Mouse (Mus musculus) cerebellum, adult 11 months (tissue): ENCODE results near the gene Prickle2.

Source experiments
- DNase-seq: peaks from one replicate; pipeline ENCODE4 v3.0.0; 2022

The Prickle2 gene

DNA sequence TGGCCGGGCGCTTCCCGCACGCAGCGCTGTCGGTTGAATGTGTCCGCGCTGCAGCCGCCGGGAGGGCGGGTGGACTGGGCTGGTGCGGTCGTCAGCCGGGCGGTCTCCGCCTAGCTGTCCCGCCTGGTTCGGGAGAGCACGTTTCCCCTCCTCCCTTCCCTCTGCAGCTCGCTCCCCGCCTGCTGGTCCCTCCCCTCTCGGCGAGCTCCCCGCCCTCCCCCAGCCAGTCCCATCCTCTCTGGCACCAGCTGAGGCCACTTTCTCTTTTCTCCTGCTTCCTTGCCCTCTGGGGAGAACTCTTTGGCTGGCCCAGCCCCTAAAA, at the start of gene Prickle2:
Gene Prickle2 (minus strand): TSS at position 11 of the 322 bp plus-strand sequence.
- DNase-seq: peak; percentile 11

DNA sequence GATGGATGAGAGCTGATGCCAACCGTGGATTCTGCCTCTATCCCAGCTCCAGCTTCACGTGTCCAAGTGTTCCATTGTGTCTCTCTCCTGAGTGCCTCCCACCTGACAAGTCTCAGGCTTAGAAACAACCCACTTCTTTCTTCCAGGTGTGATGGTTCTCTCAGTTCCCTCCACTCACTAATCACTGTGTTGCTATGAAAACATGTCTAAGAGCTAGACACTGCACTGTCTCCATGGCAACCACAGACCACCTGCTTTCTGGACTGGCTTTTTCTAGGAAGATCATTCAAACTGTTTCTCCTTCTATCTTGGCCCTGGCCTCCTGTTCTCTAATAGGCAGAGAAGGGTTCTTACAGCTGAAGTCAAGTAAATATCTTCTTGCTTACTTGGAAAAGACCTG, 46.8 kb upstream of the Prickle2 start:
- DNase-seq: no peak

DNA sequence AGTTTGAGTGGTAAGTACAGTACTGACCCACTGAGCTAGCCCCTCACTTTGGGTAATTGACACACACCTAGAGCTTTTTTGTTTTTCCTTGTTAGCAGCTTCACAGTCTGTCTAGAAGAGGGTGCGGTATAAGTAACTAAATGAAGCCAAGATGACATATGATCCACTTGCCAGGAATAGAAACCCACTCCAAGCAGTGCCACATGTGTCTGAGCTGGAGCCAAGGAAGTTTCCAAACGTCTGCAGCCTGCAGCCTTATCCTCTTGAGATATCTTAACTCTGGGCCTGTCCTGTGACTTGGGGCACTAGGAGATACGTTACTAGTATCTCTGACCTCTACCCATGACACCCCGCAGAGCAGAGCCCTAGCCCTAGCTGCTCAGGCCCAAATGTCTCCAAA, 43.5 kb upstream of the Prickle2 start:
- no peak for DNase-seq

DNA sequence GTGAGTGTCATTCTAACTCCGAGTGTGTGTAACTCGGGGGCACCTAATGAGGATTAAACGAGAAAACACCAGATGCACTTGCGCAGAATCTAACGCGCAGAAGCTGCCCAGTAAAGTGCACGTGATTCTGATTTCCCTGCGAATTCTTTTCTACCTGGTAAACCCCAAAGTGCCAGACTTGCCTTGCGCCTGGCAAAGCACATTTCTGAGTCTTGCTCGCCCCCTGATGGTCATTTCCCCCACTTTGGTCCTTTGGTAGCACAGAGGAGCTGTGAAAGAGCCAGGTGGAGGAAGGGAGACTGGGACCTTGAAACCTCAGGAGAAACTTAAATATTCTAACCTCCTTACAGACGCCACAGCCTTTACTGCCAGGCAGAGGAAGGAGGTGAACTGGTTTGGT, 37.6 kb upstream of the Prickle2 start:
- DNase-seq: peak; percentile 19

DNA sequence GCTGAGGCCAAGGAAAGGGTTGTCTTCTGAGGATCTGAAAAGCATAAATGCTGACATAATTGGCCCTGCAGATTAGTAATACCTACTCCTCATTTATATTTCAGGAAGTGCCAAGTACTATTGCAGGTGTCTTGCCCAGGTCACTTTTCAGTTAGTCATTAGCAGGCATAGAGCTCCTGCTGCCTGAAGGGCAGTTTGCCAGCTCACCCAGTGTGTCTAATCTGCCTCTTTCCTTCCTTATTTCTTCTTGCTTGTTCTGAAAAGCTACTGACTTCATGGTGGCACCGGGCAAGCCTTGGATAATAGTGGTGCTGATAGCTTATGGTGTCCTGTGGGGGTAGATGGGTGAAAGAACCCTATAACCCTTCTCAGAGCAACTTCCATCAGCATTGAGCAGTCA, 31.2 kb upstream of the Prickle2 start:
- DNase-seq: no peak

DNA sequence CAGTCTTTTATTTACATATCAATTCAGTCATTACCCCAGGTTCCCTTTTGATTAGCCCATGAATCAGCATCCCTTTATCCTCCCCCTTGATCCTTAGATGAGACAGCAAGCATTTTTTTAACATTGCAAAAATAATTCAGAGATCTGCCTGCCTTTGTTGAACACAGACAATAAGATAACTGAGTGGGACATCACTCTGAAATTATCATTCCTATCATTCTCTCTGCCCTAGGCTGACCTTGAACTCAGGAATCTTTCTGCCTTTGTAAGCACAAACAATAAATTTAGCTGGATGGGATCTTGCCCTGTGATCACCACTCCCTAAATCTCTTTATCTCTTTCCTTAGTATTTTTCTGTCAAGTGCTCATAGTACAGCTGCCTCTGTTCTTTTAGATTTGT, 27.7 kb upstream of the Prickle2 start:
- no peak for DNase-seq

DNA sequence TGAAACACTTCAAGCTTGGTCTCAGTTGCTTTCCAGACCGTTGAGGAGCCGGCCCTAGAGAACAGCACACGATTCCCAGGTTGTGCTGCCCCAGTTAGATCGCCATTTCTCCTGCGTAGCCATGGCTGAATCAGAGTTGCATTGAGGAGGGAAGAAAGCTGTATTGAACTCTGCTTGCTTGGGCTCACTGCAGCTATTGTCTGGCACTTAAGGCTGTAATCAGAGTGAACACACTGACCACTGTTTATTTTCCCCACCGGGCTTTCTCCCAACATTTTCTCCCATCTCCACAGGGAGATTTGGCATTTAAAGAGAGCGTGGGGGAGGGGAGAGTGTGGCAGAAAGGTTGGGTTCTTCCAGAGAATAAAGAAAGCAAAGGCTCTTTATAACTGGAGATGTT, 22.6 kb upstream of the Prickle2 start:
- DNase-seq: no peak

DNA sequence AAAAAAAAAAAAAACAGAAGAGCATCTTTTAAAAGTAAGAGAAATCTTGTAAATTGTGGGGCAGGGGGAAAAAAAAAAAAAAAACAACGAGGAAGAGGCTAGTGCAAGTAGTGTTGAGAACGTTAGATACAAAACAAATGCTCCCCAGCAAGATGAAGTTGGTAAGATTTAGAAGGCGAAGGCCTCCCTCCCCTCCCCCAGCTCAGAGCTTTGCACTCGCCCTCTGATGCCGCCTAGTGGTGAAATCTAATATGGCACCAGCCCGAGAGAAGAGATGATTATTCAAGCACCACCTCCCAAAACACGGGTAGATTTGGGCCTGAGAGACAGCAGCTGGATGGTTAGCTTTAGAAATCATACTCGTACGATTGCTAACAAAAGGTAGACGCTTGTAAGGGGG, 22.1 kb upstream of the Prickle2 start:
- DNase-seq: peak; percentile 38

DNA sequence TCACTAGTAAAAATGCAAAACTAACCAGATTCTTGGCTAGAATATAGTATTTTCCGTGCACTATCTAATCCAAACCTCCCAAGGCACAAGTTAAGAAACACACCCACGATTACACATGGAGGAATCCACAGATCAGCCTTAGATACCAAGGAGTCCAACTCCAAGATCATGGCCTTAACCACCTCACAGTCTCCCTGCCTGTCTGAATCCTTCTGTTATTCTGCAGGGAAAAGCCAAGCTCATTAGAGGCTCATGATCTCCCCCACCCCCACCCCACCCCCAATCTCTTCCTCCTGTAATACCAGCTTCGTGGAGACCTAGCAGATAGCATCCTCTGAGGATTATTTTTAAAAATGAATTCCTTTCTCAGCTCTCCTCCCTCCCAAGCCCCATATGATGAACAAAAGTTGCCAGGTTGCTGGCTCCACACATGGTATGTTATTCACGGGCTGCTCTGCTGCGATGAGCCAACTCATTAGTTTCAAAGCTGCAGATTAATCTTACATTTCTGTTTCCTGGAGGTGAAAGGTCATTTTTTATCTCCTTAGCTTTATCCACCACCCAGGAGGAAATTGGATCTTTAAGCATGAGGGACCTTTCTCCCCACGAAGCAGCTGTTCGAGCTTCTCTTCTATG, 21.5 kb upstream of the Prickle2 start:
- DNase-seq: no peak

DNA sequence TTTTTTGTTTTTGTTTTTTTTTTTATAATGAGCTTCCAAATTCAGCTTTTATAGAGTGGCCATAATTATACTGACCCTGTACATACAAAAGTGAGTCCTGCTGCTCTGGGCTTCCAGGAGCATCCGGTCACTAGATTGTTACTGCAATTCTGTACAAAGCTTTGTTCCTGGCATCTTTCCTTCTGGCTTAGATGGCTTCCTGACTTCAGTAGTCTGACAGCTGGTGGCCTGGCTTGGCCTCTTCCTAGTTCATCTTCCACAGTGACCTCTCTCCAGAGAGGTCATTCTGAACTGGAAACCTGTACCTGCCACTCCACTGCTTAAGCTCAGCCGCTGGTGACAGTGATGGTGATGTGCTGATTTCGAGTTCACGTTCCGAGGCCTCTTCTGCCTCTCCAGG, 20.2 kb upstream of the Prickle2 start:
- DNase-seq: no peak

DNA sequence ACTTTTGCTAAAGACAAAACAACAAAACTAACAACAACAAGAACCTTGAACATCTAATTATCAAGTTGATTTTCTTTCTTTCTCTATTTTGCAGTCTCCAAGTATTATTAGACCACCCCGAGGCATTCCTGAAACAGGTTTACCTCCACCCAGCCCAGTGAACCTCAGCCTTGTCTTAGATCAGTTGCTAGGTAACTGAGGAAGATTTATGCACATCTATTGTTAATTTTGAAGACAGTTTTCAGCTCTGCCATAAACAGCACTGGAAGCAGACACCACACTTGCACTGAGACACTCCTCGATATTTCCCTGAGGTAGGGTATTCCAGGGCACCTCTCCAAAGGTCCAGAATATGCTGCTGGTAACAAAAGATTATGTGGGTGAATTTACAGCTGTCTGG, 18.4 kb upstream of the Prickle2 start:
- no peak for DNase-seq

DNA sequence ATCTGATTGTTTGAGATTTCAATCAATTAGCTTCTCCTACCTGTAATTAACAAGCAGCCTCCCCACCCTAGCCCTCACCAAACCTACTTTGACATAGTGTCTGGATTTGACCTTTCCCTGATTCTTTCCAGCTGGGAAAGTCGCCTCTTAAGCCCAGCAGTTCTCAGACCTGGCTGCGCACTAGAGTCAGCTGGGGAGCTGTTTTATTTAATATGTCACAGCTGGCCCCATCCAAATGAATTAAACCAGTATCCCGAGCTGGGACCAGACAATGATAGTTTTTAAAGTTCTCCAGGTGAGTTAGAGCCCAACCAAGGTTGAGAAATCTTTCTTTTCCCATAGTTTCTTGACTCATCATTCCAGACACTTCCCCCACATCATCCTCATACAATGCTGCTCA, 9.9 kb upstream of the Prickle2 start:
- DNase-seq: no peak

DNA sequence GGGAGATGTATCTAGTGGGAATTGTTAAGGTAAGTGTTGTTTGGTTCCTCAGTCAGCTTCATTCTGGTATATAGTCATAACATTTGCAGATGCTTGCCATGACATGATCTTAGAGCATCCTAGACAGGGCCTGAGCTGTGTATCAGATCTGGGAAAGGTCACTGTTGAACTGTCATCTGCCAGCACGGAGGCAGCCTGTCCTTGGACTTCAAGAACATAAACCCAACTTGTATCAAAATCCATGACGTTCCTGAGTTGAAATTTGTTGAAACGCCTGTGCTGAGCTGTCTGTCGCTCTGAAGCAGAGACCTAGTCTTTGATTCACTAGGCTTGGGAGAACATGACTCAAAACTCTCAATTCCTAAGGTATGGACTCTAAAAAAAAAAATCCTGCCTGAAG, 8.8 kb upstream of the Prickle2 start:
- no peak for DNase-seq

DNA sequence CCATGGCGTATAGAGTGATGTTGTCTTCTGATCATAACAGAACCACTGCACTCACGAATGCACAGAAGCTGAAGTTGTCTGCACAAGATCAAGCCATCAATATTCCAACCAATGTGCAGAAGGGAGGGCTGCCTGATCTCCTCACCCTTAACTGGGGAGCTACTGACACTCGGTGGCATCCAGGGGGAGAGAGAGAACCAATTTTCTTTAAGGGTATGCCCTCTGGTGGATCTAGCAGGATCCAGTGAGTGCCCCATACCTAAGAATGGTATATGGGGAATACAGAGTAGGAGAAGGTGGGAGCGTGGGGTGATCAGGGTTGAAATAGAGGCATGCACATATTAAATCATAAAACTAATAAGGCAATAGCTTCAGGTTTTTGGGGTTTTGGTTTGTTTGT, 2.2 kb upstream of the Prickle2 start:
- no peak for DNase-seq

DNA sequence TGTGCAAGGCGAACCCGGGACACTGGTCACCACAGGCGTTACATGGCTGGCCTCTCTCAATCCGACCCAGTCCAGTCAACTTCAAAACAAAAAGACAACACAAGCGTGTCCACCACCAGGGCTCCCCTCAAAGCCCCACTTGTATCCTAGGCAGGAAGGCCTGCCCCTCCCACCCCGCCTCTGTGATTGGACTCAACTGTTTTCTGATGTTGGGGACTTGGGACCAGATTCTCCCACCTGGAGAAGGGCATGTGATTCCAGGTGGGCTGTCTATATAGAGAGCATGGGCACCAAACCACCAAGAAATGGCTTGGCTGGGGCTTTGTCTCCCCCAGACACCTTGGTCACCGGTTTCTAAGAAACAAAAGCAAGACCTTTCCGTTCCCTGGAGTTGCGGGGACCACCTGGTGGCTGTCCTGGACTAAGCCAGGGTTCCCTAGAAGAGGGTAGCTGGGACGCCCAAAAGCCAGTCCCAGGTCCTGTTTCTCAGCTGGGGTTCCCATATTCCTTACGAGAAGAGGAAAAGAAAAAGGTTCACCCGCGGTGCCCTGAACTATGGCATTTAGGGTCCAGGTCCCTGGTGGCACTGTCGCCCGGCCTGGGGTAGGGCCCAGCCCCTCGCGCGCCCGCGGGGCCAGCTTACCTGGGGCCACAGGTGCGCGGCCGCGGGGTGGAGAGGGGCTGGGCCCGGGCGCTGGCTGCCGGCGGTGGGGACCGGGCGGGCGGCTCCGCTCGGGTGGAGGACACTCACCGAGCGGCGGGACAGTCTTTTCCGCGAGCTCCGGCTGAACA, 406 bp downstream of the Prickle2 start:
- no peak for DNase-seq

DNA sequence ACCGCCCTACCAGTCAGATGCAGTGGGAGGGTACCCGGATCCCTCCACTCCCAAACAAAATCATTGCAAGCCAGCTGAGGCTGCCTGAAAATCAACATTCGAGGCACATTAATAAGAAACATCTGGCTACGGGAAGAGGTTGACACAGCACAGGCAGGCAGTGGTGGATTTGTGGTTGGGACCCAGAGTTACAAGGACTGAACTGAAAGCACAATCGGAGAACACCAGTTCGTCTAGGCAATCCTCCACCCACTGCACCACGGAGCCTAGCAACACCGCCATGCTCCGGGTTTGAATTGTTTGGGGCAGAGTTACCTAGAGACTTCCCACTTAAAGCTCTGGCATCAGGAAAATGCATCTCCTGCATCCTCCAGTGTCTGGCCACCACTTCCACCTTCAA, 1.1 kb downstream of the Prickle2 start:
- no peak for DNase-seq

DNA sequence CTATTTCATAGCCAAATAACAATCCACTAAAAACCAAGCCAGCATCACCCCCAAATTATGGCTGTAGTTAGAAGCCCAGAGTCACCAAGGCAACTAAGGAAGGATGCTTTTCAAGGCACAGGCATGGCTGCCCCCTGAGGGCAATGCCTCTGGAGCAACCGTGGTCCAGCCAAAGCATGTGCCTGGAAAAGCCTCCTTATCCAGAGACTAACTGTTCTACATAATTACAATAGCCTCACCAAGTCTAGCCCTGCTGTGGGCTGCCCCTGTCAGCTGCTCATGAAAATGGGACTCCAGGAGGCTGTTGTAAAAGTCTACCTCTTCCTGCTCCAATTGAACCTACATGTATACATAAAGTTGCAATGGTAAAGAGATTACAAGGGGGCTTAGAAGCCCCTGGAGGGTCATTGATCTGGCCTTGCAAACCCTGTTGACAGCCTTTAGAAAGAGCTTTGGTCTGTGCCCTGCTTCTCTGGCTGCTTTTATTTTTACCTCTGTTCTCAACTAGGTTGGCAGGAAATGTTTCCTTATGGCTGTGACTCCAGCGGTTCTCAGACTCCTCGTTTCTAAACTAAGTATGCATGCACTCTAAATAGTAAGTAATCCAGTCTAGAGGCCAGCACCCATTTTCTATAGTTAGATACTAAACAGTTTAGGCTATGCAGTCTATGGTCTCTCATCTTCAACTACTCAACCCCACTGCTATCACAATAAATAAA, 6.3 kb downstream of the Prickle2 start:
- no peak for DNase-seq

DNA sequence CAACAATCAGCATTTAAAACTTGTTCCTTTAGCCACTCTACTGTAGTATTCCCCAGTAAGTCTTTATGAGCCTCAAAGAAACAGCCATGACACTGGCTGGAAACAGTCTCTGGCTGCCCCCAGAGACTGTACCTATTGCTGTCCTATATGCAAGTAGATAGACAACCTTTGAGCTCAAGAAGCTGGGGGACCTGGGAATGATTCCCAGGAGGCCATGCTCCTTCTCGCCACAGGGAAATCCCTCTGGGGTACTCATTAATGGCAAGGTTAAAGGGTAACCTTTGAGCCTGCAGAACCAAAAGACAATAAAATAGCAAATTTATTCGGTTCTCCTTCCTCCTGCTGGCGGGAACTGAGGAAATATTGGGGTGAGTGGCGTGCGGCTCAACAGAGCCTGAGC, 8.1 kb downstream of the Prickle2 start:
- DNase-seq: no peak

DNA sequence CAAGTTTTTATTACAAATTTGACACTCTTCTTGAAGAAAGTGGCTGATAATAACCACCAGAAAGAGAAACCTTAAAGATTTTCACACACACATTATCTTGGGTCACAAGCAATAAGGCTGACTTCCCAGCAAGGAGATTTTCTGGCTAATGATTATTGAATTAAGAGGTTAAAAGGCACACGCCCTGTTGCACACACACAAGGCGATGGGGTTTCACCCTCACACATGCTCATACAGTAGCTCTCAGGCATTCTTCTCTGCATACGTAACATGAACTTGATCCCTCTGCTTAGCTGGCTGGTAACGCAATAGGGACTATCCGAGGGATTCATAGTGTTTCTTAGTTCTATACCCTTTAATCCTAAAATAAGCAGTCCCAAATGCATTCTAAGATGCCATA, 18.6 kb downstream of the Prickle2 start:
- no peak for DNase-seq

DNA sequence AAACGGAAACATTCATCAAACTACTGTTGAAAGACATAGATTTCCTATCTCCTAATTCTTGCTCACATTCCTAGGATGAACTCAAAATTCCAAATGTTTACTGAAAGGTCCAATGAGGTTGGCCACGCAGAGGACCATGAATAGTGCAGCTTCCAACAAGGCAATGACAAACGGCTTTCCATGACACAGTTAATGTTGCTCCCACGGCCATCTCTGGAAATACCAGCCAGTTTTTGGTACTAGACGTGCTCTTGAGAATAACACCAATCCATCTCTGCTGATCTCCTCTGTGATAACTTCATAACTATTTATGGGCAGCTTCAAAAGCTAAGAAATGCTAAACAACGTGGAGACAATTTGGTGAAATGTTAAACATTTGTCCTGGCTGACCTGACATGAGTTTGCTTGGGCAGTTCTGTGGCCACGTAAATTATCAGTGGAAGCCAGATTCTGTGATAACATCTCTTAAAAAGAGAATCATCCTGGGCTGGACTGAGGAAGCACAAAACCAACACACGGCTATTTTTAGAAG, 31.5 kb downstream of the Prickle2 start:
- DNase-seq: no peak

DNA sequence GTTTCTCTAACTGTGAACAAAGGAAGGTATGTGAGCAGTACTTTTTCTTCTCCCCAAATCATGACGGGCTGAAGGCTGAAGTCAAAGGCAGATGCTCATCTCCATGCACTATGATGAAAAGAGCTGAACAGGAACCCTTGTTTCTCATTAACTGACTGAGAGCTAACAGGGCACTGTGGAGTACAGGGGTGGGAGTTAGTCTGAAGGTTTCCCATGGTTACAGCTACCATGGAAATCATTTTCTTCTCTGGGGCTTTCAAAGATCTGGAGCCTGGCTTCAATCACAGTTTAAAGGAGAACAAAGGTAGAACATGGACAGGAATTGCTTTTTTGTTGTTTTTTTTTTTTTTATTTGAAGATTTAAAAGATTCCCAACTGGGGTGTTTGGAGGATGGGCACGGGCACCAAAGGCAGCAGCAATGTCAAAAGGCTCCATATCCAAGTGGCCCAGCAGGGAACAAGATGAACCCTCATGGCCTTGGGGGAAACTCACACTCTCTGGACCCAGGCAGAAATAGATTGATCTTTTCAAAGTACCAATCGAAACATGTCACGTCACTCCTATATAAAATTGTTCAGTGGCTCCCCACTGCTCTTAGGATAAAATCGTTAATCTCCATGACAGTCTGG, 35.3 kb downstream of the Prickle2 start:
- no peak for DNase-seq

DNA sequence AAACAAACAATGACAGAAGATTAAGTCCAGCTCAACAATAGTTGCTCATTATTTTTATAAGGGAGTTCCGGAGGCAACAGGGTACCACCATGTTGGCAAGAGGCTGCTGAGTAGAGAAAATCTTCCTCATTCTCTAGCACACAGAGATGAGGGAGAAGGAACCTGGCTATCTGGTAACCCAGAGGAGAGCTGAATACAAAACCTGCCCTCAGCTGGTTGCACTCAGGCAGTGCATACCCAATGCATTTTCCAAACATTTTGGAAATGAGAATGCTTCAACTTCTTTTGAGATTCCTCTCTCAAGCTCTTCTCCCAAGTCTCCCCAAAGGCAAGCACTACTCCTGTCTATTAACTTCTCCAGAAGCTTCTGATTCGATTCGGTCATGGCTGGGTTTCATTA, 36.3 kb downstream of the Prickle2 start:
- DNase-seq: no peak

DNA sequence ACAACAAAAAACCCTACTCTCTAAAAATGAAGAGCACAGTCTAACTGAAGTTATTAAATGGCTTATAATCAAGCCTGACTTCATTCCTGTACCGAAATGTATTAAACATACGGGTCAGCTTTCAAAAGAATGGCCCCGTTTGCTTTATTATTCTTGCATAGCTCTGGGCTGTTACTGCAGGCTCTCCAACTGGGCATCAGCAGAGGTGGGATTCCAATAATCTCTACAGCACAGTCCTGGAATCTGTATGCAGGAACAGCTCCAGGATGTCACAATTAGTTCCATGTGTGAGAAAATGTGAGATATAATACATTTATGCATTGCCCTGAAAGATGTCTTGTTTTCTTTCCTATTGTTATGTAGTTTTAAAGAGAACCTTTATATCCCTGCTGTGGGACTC, 38.4 kb downstream of the Prickle2 start:
- no peak for DNase-seq
